Comparison of ENCODE assay signal across 8 mouse cellular contexts in the genomic region with DNA sequence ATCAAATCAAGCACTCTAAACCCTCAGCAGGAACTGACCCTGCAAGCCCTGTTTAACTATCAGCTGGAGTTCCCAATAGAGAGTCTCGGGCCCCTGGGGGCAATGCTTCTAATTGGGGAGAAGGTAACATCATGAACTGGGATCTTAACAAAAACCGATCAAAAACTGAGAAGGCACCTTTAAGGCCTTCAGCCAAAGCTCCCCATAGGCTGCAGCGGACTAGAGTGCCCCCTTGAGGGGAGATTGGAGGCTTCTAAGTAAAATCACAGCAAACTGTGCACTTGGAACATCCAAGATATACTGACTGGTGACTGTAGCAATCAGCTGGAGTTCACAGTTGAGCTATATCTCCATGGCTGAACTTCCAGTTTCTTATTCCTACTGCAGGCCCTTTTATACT.
A peak's percentile ranks its signal among the peaks of the same experiment; 100 is the strongest.
DNase-seq lines count a peak whose midpoint lies in the region; ATAC-seq and TF ChIP-seq lines count a peak whose summit lies in the region.

No protein-coding gene starts in this region.

- no peak overlapping the region for H3K4me3 ChIP-seq in forebrain, embryonic 10.5 days
- no peak overlapping the region for H3K4me3 ChIP-seq in forebrain, embryonic 13.5 days
- H3K4me3 ChIP-seq in lung, embryonic 14.5 days (ENCODE audit: low read depth, low read length), result no peak overlapping the region

- no peaks in the 10 kb centered on the region for H3K27me3 ChIP-seq in forebrain, embryonic 10.5 days (ENCODE audit: poor library complexity, severe bottlenecking)
- no peaks in the 10 kb centered on the region for H3K27me3 ChIP-seq in forebrain, embryonic 13.5 days
- no peaks in the 10 kb centered on the region for H3K27me3 ChIP-seq in lung, embryonic 14.5 days (ENCODE audit: insufficient read depth, low read length)

- 13% methylated on average over 3 of the region's 3 CpGs for WGBS in forebrain, embryonic 10.5 days
- 20% methylated on average over 3 of the region's 3 CpGs for WGBS in forebrain, embryonic 13.5 days
- WGBS in lung, embryonic 14.5 days, result 21% methylated on average over 3 of the region's 3 CpGs

- H3K9me3 ChIP-seq in forebrain, embryonic 10.5 days, result no peaks in the 10 kb centered on the region
- H3K9me3 ChIP-seq in forebrain, embryonic 13.5 days (replicated peaks), result no peaks in the 10 kb centered on the region
- H3K9me3 ChIP-seq in lung, embryonic 14.5 days (ENCODE audit: low read depth, low read length), result no peaks in the 10 kb centered on the region

- H3K4me2 ChIP-seq in forebrain, embryonic 13.5 days, result no peak overlapping the region
- no peak overlapping the region for H3K4me2 ChIP-seq in lung, embryonic 14.5 days

- no peak; the same call in 1 of the 2 replicates for ATAC-seq in forebrain, embryonic 13.5 days
- no peak for ATAC-seq in lung, embryonic 14.5 days (ENCODE audit: insufficient read depth)

- H3K9ac ChIP-seq in forebrain, embryonic 13.5 days, result no peak overlapping the region
- no peak overlapping the region for H3K9ac ChIP-seq in lung, embryonic 14.5 days

- no peaks in the 10 kb centered on the region for H3K4me1 ChIP-seq in forebrain, embryonic 10.5 days
- no peaks in the 10 kb centered on the region for H3K4me1 ChIP-seq in forebrain, embryonic 13.5 days
- H3K4me1 ChIP-seq in lung, embryonic 14.5 days (ENCODE audit: insufficient read depth), result no peaks in the 10 kb centered on the region

- H3K36me3 ChIP-seq in forebrain, embryonic 10.5 days (replicated peaks), result no peaks in the 10 kb centered on the region
- no peaks in the 10 kb centered on the region for H3K36me3 ChIP-seq in forebrain, embryonic 13.5 days (ENCODE audit: poor library complexity, severe bottlenecking)
- no peaks in the 10 kb centered on the region for H3K36me3 ChIP-seq in lung, embryonic 14.5 days (ENCODE audit: insufficient read depth)

- H3K27ac ChIP-seq in forebrain, embryonic 10.5 days, result no peak overlapping the region
- H3K27ac ChIP-seq in forebrain, embryonic 13.5 days, result no peak overlapping the region
- no peak overlapping the region for H3K27ac ChIP-seq in lung, embryonic 14.5 days (ENCODE audit: low read depth)

- peak; percentile 15 for DNase-seq in forebrain, embryonic 10.5 days (ENCODE audit: extremely low spot score, low spot score)
- peak; percentile 53 for DNase-seq in lung, embryonic 14.5 days
- no peak for DNase-seq in lung, postnatal 25 days (ENCODE audit: low spot score)
- peak; percentile 13 to 72 for DNase-seq in adrenal gland, adult (ENCODE audit: inconsistent age in 2 of 2, low spot score in 1 of 2)
- peak; percentile 1 to 31 for DNase-seq in kidney, postnatal 36 days
- DNase-seq in urinary bladder, postnatal 4 days (ENCODE audit: low spot score in 2 of 2), result no peak
- DNase-seq in urinary bladder, postnatal 36 days (ENCODE audit: low spot score in 2 of 2), result no peak

- TF ChIP-seq CTCF in lung, embryonic 14.5 days (IDR thresholded peaks at IDR 0.05; ENCODE audit: low read depth), result peak; percentile 40; the same call in 1 of the 2 replicates

Comparison
In these comparisons a context has a peak if more than half of its experiments do, and no peak if none do; other contexts are left out.
1. DNase-seq: peak in forebrain, embryonic 10.5 days (single experiment), lung, embryonic 14.5 days (single experiment), adrenal gland, adult (2 of 2) and kidney, postnatal 36 days (2 of 2); none in lung, postnatal 25 days (single experiment), urinary bladder, postnatal 4 days (0 of 2) and urinary bladder, postnatal 36 days (0 of 2).